Mouse (Mus musculus) mouse trophoblast stem cell (cell line): ENCODE data around the gene Gpr152.

Experiments used
- in situ Hi-C, 2 experiments: fragments of 300-500 bp; cut with MseI, MboI; formaldehyde crosslinking; loops; 2 replicates in 1 of 2; 3 replicates in 1 of 2; pipeline ENCODE4 v1.15.1; 2025

Gpr152 gene

DNA sequence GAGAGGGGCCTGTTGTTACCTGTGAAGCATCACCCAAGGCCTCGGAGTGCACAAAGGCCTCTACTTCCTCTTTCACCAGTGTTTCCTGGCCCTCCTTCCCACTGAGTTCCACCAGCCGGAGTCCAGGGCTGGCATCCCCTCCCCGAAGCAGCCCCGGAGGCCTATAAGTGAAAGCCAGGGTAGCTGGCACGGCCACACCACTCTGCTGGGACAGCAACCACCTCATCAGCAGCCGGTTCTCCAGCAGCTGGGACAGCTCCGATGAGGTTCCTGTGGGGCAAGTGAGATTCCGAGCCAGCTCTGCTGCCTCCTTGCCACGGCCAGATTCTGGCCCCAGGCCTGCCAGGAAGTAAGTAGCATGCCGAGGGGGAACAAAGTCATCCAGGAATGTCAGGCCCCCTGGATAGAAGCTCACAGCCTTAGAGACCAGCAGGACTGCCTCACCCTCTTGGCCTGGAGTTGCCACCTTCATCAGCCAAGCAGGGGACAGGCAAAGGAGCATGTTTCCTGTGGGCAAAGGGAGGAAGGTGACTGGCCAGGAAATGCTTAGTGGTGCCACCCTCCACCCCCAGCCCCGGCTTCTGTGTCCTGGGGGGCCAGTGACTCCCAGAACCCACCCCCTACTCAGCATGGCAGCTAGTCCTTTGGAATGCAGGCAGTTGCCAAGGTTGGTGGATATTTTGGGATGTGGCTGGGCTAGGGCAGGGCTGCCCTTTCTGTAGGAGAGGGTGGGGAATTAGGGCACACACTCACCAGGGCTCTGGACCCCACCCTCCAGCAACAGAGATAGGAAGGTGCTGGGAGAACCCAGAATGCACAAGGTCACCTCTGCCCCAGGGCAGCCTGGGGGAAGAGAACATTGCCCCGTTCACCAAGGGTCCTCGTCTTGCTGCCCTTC is 32.1 kb downstream of the Gpr152 start:
- in situ Hi-C loops = no loop called here

DNA sequence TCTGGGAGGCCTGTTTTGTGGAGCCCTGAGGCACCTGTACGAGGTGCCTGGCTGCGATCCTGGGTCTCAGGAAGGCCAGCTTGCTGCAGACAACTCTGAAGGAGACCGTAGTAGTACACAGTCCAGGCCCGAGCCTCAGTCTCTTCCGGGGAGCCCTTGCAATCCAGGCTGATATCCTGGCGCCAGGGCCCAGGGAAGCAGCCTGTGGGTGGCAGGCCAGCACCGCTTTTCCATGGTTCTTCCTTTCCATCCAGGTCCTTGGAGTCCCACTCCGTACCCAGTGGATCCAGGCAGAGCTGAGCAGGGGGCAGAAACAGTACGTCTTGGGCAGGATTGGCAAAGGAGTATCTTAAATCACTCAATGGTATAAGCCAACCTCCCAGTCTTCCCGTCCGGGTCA is 33.3 kb downstream of the Gpr152 start:
- in situ Hi-C loops = no loop called here

- in situ Hi-C loops = no loop called here
Observed at GRCm38 (mm10) chr19:4175368-4175947, 35.9 kb downstream of the Gpr152 start, which contains the start of gene Carns1. TSS of gene Carns1 (minus strand) at chr19:4175479.

DNA sequence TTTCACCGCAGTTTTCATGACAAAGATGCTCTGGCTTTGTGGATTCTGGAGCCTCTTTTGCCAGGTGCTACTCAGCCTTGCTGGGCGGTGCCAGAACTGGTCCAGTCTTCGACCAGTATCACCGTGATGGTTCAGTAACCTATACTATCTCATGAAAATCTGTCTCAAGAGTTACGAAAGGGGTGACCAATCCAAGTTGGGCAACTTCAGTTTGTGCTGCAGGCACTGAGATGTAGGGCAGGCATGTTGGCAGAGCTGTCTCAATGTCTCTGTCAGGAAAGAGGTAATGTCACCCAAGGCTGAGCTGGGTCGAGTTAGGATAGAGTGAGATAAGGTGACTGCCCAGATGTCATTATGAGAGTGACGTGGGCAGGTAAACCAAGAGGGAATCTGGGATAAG is 40.8 kb downstream of the Gpr152 start:
- in situ Hi-C loops = no loop called here

GRCm38 (mm10) chr19:4181892-4182291 is 42.3 kb downstream of the Gpr152 start:
- in situ Hi-C loops = no loop called here

- in situ Hi-C loops = no loop called here
Observed at GRCm38 (mm10) chr19:4183689-4184088, 44.1 kb downstream of the Gpr152 start.

- in situ Hi-C loops = no loop called here
Observed at GRCm38 (mm10) chr19:4184976-4185975, 45.7 kb downstream of the Gpr152 start.

DNA sequence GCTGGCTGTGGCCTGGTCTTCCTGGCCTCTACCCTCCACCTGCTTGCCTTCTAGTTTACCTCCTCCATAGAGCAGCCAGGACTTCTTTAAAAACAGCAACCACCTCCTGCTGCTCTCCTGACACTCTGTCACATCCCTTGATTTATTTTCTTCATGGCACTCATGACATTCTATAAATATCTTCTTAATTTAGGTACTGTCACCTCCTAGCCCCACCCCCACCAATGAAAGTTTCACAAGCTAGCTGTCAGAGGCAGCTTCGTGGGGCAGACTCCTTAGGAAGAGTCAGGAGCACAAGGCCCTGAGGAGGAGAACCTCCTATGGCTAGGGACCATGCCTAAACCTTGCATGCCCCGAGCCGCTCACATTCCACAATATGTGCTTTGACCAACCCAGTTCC is 47.7 kb downstream of the Gpr152 start:
- in situ Hi-C loops = no loop called here

DNA sequence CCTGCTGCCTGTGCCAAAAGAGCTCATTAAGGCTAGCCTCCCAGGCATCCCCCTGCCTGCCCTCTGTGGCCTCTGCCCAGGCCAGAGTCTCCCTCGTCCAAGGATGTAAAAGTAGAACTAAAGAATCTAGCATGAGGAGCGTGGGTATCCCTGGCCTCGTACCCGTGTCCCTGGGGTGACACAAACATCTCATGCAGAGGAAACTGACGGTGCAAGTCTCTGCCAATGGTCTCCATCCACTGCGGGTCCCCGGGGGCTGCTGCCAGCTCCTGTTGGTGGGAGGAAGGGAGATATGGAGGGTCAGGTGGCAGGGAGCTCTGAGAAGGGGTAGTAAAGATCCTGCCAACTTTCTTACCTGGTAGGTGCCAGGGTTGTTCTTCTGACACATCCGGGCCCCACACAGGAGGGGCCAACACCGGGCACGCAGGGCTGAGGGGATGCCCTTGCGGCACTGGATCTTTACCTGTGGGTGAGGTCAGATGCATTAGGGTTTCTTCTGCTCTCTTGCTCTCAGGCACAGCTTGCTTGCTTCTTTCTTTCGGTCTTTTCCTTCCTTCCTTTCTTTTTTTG is 49.5 kb downstream of the Gpr152 start:
- in situ Hi-C loops = no loop called here

GRCm38 (mm10) chr19:4190831-4191334 is 51.3 kb downstream of the Gpr152 start, which contains the start of gene Tbc1d10c:
TSS of gene Tbc1d10c (minus strand) at chr19:4191284.
- in situ Hi-C loops = no loop called here

DNA sequence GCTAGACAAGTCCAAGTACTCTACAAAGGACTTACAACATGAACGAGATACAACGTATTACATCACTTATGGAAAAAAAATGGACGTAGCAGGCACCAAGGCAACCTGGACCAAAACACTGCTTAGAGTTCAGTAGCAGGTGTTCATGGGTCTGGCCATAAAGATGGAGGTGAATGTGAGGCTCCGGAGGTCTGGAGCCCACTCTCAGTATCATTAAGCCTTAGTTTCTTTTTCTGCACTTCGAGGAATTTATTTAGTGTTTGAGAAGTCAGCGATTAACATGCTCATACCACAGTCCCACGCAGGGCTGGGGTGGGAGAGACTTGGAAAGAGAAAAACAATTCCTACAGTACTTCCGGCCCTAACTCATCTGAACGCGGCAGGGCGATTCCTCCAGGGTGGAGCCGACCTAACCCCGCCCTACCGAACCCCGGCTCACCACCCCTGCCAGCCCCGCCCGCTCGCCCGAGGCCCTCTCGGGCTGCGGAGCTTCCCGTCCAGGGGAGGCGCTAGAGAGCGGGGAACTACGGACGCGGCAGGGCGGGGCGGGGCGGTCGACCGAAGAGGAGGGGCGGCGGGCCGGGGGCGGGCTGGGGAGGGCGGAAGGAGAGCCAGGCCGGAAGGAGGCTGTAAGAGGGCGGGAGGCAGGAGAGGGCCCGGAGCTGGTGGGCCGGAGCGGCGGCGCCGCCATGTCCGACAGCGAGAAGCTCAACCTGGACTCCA is 52.1 kb downstream of the Gpr152 start, which contains the start of gene Ppp1ca:
TSS of gene Ppp1ca (plus strand) at position 538 of the 723 bp plus-strand sequence.
- in situ Hi-C loops = no loop called here

DNA sequence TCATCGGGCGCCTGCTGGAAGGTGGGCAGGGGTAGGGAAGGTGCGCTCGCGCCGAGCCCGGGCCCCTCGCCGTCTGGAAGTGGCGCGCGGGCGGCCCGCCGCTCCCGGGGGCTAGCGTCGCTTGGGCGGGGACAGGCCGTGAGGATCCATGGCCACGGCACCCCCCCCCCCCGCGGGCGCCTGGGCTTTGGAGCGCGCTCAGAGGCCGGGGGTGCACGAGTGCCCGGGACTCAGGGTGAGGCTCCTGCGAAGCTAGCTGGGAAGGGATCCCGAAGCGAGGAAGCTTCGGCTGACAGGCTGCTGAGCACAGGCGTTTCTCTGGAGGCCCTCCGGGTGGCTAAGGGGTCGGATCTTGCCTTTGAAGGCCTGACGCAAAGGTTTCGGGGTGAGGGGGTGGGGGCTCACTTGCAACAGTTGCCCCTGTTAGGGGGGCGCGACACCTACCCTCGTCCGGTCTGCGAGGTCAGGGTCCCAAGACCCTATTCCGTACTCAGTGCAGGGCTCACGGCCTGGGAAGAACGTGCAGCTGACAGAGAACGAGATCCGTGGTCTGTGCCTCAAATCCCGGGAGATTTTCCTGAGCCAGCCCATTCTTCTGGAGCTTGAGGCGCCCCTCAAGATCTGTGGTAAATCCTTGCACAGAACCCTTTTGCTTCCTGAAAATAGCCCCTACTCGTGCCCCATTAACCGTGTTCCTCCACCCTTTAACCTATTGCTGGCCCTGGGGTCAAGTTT is 52.8 kb downstream of the Gpr152 start:
- in situ Hi-C loops = no loop called here

DNA sequence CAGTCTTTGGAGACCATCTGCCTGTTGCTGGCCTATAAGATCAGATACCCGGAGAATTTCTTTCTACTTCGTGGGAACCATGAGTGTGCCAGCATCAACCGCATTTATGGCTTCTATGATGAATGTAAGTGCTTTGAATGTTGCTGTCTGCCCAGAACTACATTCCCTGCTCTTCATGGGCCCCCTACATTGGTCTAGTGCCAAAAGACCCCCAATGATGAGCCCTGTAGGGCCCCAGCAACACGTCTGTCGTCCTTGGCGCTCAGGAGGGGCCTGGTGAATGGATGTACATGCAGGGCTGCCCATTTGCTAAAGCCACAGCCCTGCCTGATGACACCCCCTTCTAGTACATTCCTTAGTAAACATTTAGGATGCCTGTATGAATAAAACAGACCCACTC is 53.5 kb downstream of the Gpr152 start:
- in situ Hi-C loops = no loop called here

GRCm38 (mm10) chr19:4194021-4194724 is 54.6 kb downstream of the Gpr152 start:
- in situ Hi-C loops = no loop called here

DNA sequence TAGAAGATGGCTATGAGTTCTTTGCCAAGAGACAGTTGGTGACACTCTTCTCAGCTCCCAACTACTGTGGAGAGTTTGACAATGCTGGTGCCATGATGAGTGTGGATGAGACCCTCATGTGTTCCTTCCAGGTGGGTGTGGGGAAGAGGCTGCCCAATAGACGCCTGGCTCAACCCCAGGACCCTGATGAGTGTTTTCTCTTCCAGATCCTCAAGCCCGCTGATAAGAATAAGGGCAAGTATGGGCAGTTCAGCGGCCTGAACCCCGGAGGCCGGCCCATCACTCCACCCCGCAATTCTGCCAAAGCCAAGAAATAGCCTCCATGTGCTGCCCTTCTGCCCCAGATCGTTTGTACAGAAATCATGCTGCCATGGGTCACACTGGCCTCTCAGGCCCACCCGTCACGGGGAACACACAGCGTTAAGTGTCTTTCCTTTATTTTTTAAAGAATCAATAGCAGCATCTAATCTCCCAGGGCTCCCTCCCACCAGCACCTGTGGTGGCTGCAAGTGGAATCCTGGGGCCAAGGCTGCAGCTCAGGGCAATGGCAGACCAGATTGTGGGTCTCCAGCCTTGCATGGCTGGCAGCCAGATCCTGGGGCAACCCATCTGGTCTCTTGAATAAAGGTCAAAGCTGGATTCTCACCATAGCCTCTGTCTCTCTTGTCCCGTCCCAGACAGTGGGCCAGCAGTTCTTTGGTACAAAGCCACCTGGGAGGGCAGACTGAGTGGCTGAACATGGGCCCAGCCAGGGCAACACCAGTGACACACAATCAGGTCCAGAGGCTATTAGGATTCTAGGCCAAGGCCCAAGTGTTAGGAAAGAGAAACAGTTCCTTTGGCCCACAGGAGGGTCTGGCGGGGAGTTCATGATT is 55.4 kb downstream of the Gpr152 start:
- in situ Hi-C loops = no loop called here
